Mouse (Mus musculus): ENCODE data around the gene Klk4. TPM values are rescaled to one million over a fixed set of nuclear protein-coding genes. Genes with fewer than 3 reads are reported as not detected.

Klk4 gene
- total RNA-seq (2021): under 1 TPM; 0.21 to 0.24 TPM
- long read RNA-seq, experiment 1: 0 reads
- long read RNA-seq, experiment 2: 0 reads

GRCm38 (mm10) chr7:43880912-43881311, at the start of gene Klk4:
Klk4 (plus strand) TSS chr7:43881160.
- DNase-seq: no peak

GRCm38 (mm10) chr7:43841701-43842100, 39.3 kb upstream of the Klk4 start, which contains the start of gene Klk5:
Klk5 (plus strand) TSS chr7:43841971.
- no peak for DNase-seq

GRCm38 (mm10) chr7:43843801-43844200, 37.2 kb upstream of the Klk4 start:
- DNase-seq: no peak

- no peak for DNase-seq
Measured at GRCm38 (mm10) chr7:43851616-43852015, 29.3 kb upstream of the Klk4 start.

GRCm38 (mm10) chr7:43854642-43855380, 26.1 kb upstream of the Klk4 start:
- no peak for DNase-seq

- DNase-seq: no peak
Measured at GRCm38 (mm10) chr7:43855709-43856108, 25.3 kb upstream of the Klk4 start.

- no peak for DNase-seq
Measured at GRCm38 (mm10) chr7:43856307-43856706, 24.7 kb upstream of the Klk4 start.

GRCm38 (mm10) chr7:43857501-43857900, 23.5 kb upstream of the Klk4 start:
- DNase-seq: no peak

GRCm38 (mm10) chr7:43860411-43860810, 20.5 kb upstream of the Klk4 start:
- no peak for DNase-seq

GRCm38 (mm10) chr7:43873237-43873636, 7.7 kb upstream of the Klk4 start:
- peak; percentile 83 for DNase-seq

GRCm38 (mm10) chr7:43873674-43874073, 7.3 kb upstream of the Klk4 start:
- no peak for DNase-seq

- no peak for DNase-seq
Measured at GRCm38 (mm10) chr7:43874868-43875375, 6.0 kb upstream of the Klk4 start.

GRCm38 (mm10) chr7:43876444-43876843, 4.5 kb upstream of the Klk4 start:
- no peak for DNase-seq

- no peak for DNase-seq
Measured at GRCm38 (mm10) chr7:43878281-43878680, 2.7 kb upstream of the Klk4 start.

- no peak for DNase-seq
Measured at GRCm38 (mm10) chr7:43882346-43882745, 1.4 kb downstream of the Klk4 start.

- no peak for DNase-seq
Measured at GRCm38 (mm10) chr7:43882811-43883210, 1.9 kb downstream of the Klk4 start.

- peak; percentile 68 for DNase-seq
Measured at GRCm38 (mm10) chr7:43883547-43883946, 2.6 kb downstream of the Klk4 start.

GRCm38 (mm10) chr7:43891365-43891764, 10.4 kb downstream of the Klk4 start:
- no peak for DNase-seq

- no peak for DNase-seq
Measured at GRCm38 (mm10) chr7:43891788-43892187, 10.8 kb downstream of the Klk4 start.

- DNase-seq: peak; percentile 92
Measured at GRCm38 (mm10) chr7:43894836-43895235, 13.9 kb downstream of the Klk4 start.

- DNase-seq: no peak
Measured at GRCm38 (mm10) chr7:43914821-43915220, 33.9 kb downstream of the Klk4 start.

GRCm38 (mm10) chr7:43918426-43918825, 37.5 kb downstream of the Klk4 start:
- no peak for DNase-seq

- DNase-seq: no peak
Measured at GRCm38 (mm10) chr7:43918871-43919270, 37.9 kb downstream of the Klk4 start.
